In genomic region chr5:137652474-137652873, GRCm38 (mm10) we compare ENCODE assay signal across 8 mouse cellular contexts. TPM values are rescaled to one million over a fixed set of nuclear protein-coding genes. Genes with fewer than 3 reads are reported as not detected.
DNase-seq lines count a peak whose midpoint lies in the region; ATAC-seq and TF ChIP-seq lines count a peak whose summit lies in the region.

No protein-coding gene starts in this region.

- H3K27me3 ChIP-seq in hindbrain, embryonic 11.5 days (ENCODE audit: control insufficient read depth, insufficient read depth, low read length): no peaks in the 10 kb centered on the region
- H3K27me3 ChIP-seq in hindbrain, embryonic 13.5 days: no peaks in the 10 kb centered on the region
- H3K27me3 ChIP-seq in E14TG2a.4 (ENCODE audit: insufficient read depth, low read length): no peaks in the 10 kb centered on the region

- H3K27ac ChIP-seq in hindbrain, embryonic 11.5 days (ENCODE audit: low read depth, low read length): no peak overlapping the region
- H3K27ac ChIP-seq in hindbrain, embryonic 13.5 days: no peak overlapping the region

- DNase-seq in hindbrain, embryonic 11.5 days (ENCODE audit: low spot score): peak; percentile 83
- peak; percentile 77 for DNase-seq in cerebellum, adult 11-12 months
- DNase-seq in forelimb bud, embryonic 11.5 days (ENCODE audit: low read depth, low spot score): peak; percentile 68
- DNase-seq in kidney, adult 8-10 months: peak; percentile 57 to 73
- peak; percentile 92 for DNase-seq in lung, postnatal 10 days
- DNase-seq in spleen, postnatal 4 days (ENCODE audit: low spot score in 2 of 2): peak; percentile 57 to 82

- H3K36me3 ChIP-seq in hindbrain, embryonic 11.5 days (ENCODE audit: control insufficient read depth, insufficient read depth, low read length): no peaks in the 10 kb centered on the region
- H3K36me3 ChIP-seq in hindbrain, embryonic 13.5 days: peaks cover 46% of the 10 kb centered on the region
- peaks cover 49% of the 10 kb centered on the region for H3K36me3 ChIP-seq in E14TG2a.4 (ENCODE audit: insufficient read depth, low read length)

- no peak for ATAC-seq in hindbrain, embryonic 11.5 days (ENCODE audit: low FRiP score)
- no peak for ATAC-seq in hindbrain, embryonic 13.5 days (ENCODE audit: low FRiP score)

- 23% methylated on average over 3 of the region's 3 CpGs for WGBS in hindbrain, embryonic 11.5 days
- 26% methylated on average over 3 of the region's 3 CpGs for WGBS in hindbrain, embryonic 13.5 days

- H3K4me2 ChIP-seq in hindbrain, embryonic 11.5 days (replicated peaks; ENCODE audit: low read depth, low read length): no peak overlapping the region
- H3K4me2 ChIP-seq in hindbrain, embryonic 13.5 days: no peak overlapping the region

- H3K9me3 ChIP-seq in hindbrain, embryonic 11.5 days (ENCODE audit: control insufficient read depth, low read length): no peaks in the 10 kb centered on the region
- H3K9me3 ChIP-seq in hindbrain, embryonic 13.5 days: no peaks in the 10 kb centered on the region
- no peaks in the 10 kb centered on the region for H3K9me3 ChIP-seq in E14TG2a.4 (ENCODE audit: low read length)

- TF ChIP-seq CTCF in E14TG2a.4 (conservative IDR thresholded peaks at IDR 0.05; ENCODE audit: low read length): peak; percentile 82

- H3K9ac ChIP-seq in hindbrain, embryonic 11.5 days (ENCODE audit: low read depth, low read length): no peak overlapping the region
- H3K9ac ChIP-seq in hindbrain, embryonic 13.5 days: no peak overlapping the region

- H3K4me3 ChIP-seq in hindbrain, embryonic 11.5 days (ENCODE audit: low read depth, low read length): no peak overlapping the region
- no peak overlapping the region for H3K4me3 ChIP-seq in hindbrain, embryonic 13.5 days
- no peak overlapping the region for H3K4me3 ChIP-seq in E14TG2a.4 (replicated peaks; ENCODE audit: low read length)

- H3K4me1 ChIP-seq in hindbrain, embryonic 11.5 days (replicated peaks; ENCODE audit: control insufficient read depth, insufficient read depth, low read length): no peaks in the 10 kb centered on the region; the same call in 1 of the 2 replicates
- peaks cover 23% of the 10 kb centered on the region for H3K4me1 ChIP-seq in hindbrain, embryonic 13.5 days (replicated peaks)
- H3K4me1 ChIP-seq in E14TG2a.4 (replicated peaks; ENCODE audit: low read depth, low read length): peaks cover 73% of the 10 kb centered on the region

RNA-seq across cellular contexts. Expression of gene Irs3, which starts 7.0 kb away (rescaled TPM):
- 0.22 and 0.38 TPM in 2 replicates for polyA plus RNA-seq in hindbrain, embryonic 11.5 days (2014; fragmentation: Nextera tagmentation; extraction: Ambion mirVana)
- polyA plus RNA-seq in hindbrain, embryonic 13.5 days (2015; fragmentation: Nextera tagmentation; extraction: Ambion mirVana): 0.09 and 0.16 TPM in 2 replicates

RNA-seq across cellular contexts. Expression of gene Sap25, which starts 11.3 kb away (rescaled TPM):
- 7.1 TPM in 2 replicates for polyA plus RNA-seq in hindbrain, embryonic 11.5 days (2014; fragmentation: Nextera tagmentation; extraction: Ambion mirVana)
- 4.8 and 5.2 TPM in 2 replicates for polyA plus RNA-seq in hindbrain, embryonic 13.5 days (2015; fragmentation: Nextera tagmentation; extraction: Ambion mirVana)

RNA-seq across cellular contexts. Expression of gene Gm20605, which starts 23.5 kb away (rescaled TPM):
- polyA plus RNA-seq in hindbrain, embryonic 11.5 days (2014; fragmentation: Nextera tagmentation; extraction: Ambion mirVana): 5.0 and 6.3 TPM in 2 replicates
- 7.9 and 8.9 TPM in 2 replicates for polyA plus RNA-seq in hindbrain, embryonic 13.5 days (2015; fragmentation: Nextera tagmentation; extraction: Ambion mirVana)

RNA-seq across cellular contexts. Expression of gene Lrch4, which starts 23.6 kb away (rescaled TPM):
- 25.9 and 28.5 TPM in 2 replicates for polyA plus RNA-seq in hindbrain, embryonic 11.5 days (2014; fragmentation: Nextera tagmentation; extraction: Ambion mirVana)
- polyA plus RNA-seq in hindbrain, embryonic 13.5 days (2015; fragmentation: Nextera tagmentation; extraction: Ambion mirVana): 19.9 and 23.4 TPM in 2 replicates

RNA-seq across cellular contexts. Expression of gene Fbxo24, which starts 23.7 kb away (rescaled TPM):
- polyA plus RNA-seq in hindbrain, embryonic 11.5 days (2014; fragmentation: Nextera tagmentation; extraction: Ambion mirVana): 0.15 and 0.27 TPM in 2 replicates
- polyA plus RNA-seq in hindbrain, embryonic 13.5 days (2015; fragmentation: Nextera tagmentation; extraction: Ambion mirVana): 0.17 and 0.21 TPM in 2 replicates
